8 mouse cellular contexts compared by ENCODE assay signal in the genomic region with DNA sequence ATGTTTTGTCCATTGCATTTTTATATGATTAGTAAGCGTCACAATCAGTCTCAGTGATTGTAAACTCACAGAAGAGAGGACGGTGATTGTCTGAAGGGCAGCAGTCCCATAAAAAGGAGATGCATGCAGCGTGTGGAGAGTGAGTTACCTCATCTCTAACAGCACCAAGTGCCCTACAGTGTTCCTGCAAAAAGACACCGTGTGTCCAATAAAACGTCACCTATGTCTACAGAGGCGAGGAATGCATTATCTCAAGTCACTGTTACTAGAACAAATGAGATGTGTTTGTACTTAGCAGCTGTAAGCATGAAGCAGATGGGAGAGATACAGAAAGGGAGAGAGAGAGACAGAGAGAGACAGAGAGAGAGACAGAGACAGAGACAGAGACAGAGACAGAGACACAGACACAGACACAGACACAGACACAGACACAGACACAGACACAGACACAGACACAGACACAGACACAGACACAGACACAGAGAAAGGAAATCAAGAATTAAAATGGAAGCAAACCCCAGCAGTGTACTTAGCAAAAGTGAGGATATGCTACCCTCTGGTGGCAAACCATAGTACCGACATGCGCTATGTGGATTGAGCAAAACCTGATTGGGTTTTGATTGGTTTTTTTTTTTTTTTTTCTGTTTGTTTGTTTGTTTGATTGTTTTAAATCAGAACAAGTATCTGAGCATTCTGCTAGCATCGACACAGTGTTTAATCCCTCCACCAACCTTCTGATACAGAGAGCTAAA.
DNase-seq lines count a peak whose midpoint lies in the region; ATAC-seq and TF ChIP-seq lines count a peak whose summit lies in the region.

No protein-coding gene starts in this region.

- no peaks in the 10 kb centered on the region for H3K9me3 ChIP-seq in forebrain, embryonic 12.5 days
- H3K9me3 ChIP-seq in intestine, embryonic 14.5 days (ENCODE audit: control insufficient read depth, low read length), result no peaks in the 10 kb centered on the region

- no peak for TF ChIP-seq POLR2A in brain, embryonic 14.5 days (IDR thresholded peaks at IDR 0.05; ENCODE audit: borderline replicate concordance, extremely low read depth, insufficient read depth, insufficient read length, poor library complexity, severe bottlenecking)

- peak overlapping the region; percentile 33 for H3K4me2 ChIP-seq in forebrain, embryonic 12.5 days
- H3K4me2 ChIP-seq in intestine, embryonic 14.5 days (ENCODE audit: low read length), result no peak overlapping the region

- no peak overlapping the region for H3K4me3 ChIP-seq in forebrain, embryonic 12.5 days (replicated peaks)
- no peak overlapping the region for H3K4me3 ChIP-seq in intestine, embryonic 14.5 days (ENCODE audit: low read depth, low read length)

- no peaks in the 10 kb centered on the region for H3K36me3 ChIP-seq in forebrain, embryonic 12.5 days (replicated peaks)
- no peaks in the 10 kb centered on the region for H3K36me3 ChIP-seq in intestine, embryonic 14.5 days (ENCODE audit: control insufficient read depth, insufficient read depth, low read length)

- 36% methylated on average over 9 of the region's 9 CpGs for WGBS in forebrain, embryonic 12.5 days
- 38% methylated on average over 9 of the region's 9 CpGs for WGBS in intestine, embryonic 14.5 days

- no peak overlapping the region for H3K27ac ChIP-seq in forebrain, embryonic 12.5 days
- H3K27ac ChIP-seq in intestine, embryonic 14.5 days (ENCODE audit: low read depth), result no peak overlapping the region

- peak; percentile 89 for ATAC-seq in forebrain, embryonic 12.5 days (ENCODE audit: low FRiP score)
- ATAC-seq in intestine, embryonic 14.5 days (replicated peaks; ENCODE audit: low FRiP score, low TSS enrichment, low read depth), result peak; percentile 81

- TF ChIP-seq CTCF in brain, embryonic 14.5 days (IDR thresholded peaks at IDR 0.05; ENCODE audit: borderline replicate concordance, extremely low read depth, insufficient read depth, insufficient read length), result peak; percentile 78; the same call in 1 of the 2 replicates

- H3K4me1 ChIP-seq in forebrain, embryonic 12.5 days, result peaks cover 18% of the 10 kb centered on the region
- no peaks in the 10 kb centered on the region for H3K4me1 ChIP-seq in intestine, embryonic 14.5 days (replicated peaks; ENCODE audit: control insufficient read depth, insufficient read depth, low read length)

- no peak overlapping the region for H3K9ac ChIP-seq in forebrain, embryonic 12.5 days
- no peak overlapping the region for H3K9ac ChIP-seq in intestine, embryonic 14.5 days (ENCODE audit: low read length)

- H3K27me3 ChIP-seq in forebrain, embryonic 12.5 days, result no peaks in the 10 kb centered on the region
- H3K27me3 ChIP-seq in intestine, embryonic 14.5 days (replicated peaks; ENCODE audit: control insufficient read depth, insufficient read depth, low read length), result no peaks in the 10 kb centered on the region

- peak; percentile 27 for DNase-seq in 3134 (ENCODE audit: extremely low read depth, insufficient read length, low spot score)
- DNase-seq in CD4-positive helper T cell, adult 2 months (ENCODE audit: low read depth, low spot score), result peak; percentile 35
- peak; percentile 91 for DNase-seq in brain, embryonic 14.5 days (ENCODE audit: low read depth)
- DNase-seq in intestine, embryonic 14.5 days (ENCODE audit: low spot score), result no peak
- DNase-seq in left cerebral cortex, postnatal 25 days (ENCODE audit: low spot score in 2 of 2), result peak; percentile 61 to 66
- peak; percentile 1 to 19 for DNase-seq in natural killer cell, adult 2 months (ENCODE audit: low spot score in 2 of 2)
- DNase-seq in yolk sac, embryonic 10.5 days (ENCODE audit: low spot score), result no peak

- intact Hi-C loops in left cerebral cortex, postnatal 25 days (cut with DNase I), result no loop called here

Comparison
In these comparisons a context has a peak if more than half of its experiments do, and no peak if none do; other contexts are left out.
1. DNase-seq: peak in 3134 (single experiment), CD4-positive helper T cell, adult 2 months (single experiment), brain, embryonic 14.5 days (single experiment), left cerebral cortex, postnatal 25 days (2 of 2) and natural killer cell, adult 2 months (2 of 2); none in intestine, embryonic 14.5 days (single experiment) and yolk sac, embryonic 10.5 days (single experiment).